Mouse (Mus musculus): ENCODE data around the gene Fscn2. TPM values are rescaled to one million over a fixed set of nuclear protein-coding genes. Genes with fewer than 3 reads are reported as not detected.

Fscn2 gene
- polyA plus RNA-seq, 1 experiment from 2014 or later, result 0.57 TPM

DNA sequence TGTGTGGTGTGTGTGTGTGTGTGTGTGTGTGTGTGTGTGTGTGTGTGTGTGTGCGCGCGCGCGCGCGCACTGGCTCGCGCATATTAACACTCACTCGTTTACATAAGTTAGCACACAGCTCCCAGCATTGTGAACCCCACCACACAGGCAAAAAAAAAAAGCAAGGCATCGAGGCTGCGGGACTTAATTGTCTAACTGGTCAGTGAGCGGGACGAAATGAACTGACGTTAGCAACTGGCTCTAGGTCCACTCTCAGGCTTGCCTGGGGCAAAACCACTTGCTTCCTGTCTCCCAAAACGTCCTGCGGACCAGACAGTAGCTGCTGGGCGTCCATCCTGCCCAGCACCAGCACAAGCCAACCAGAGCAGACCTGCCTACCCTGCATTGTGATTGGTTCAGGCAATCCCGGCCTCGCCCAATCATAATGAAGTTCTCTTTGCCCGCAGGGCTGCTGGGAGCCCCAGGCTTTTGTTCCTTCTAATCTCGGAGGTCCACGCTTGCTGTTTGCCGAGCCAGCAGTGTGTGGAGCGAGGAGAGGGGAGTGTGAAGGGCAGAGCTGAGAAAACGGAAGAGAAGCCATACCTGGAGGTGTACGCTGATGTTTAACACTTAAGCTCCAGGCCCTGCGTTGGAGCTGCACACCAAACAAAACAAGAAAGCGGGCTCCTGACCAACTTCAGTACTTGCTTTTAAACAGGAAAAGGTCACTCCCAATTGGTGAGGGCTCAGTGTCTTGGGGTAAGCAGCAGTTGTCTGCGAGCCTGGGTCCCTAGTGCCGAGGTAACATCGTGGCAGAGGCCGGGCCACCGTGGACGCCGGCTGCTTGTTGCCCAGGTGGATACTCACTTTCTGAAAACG lies 45.3 kb upstream of the Fscn2 start:
- ATAC-seq (ENCODE audit: insufficient read depth) (peak; percentile 95), DNase-seq (peak; percentile 97)
- no peak for TF ChIP-seq CTCF (IDR thresholded peaks at IDR 0.05; ENCODE audit: low read depth)
- peak overlapping the region; percentile 59 for H3K4me3 ChIP-seq (ENCODE audit: low read depth, low read length)
- H3K36me3 ChIP-seq (ENCODE audit: insufficient read depth), result no peaks in the 10 kb centered on the region
- H3K9me3 ChIP-seq (ENCODE audit: low read depth, low read length), result no peaks in the 10 kb centered on the region
- 3% methylated on average over 37 of the region's 37 CpGs for WGBS
- peak overlapping the region; percentile 83 for H3K9ac ChIP-seq
- no peaks in the 10 kb centered on the region for H3K27me3 ChIP-seq (ENCODE audit: insufficient read depth, low read length)
- peak overlapping the region; percentile 99 for H3K27ac ChIP-seq (ENCODE audit: low read depth)
- peaks cover 28% of the 10 kb centered on the region for H3K4me1 ChIP-seq (ENCODE audit: insufficient read depth)
- peak overlapping the region; percentile 89 for H3K4me2 ChIP-seq

GRCm38 (mm10) chr11:120316690-120317254 lies 44.6 kb upstream of the Fscn2 start:
- Histone ChIP-seq H3K4me1 (ENCODE audit: insufficient read depth) (peaks cover 22% of the 10 kb centered on the region), H3K36me3 (ENCODE audit: insufficient read depth) (no peaks in the 10 kb centered on the region), H3K27me3 (ENCODE audit: insufficient read depth, low read length) (no peaks in the 10 kb centered on the region), H3K27ac (ENCODE audit: low read depth) (peak overlapping the region; percentile 99), H3K4me2 (peak overlapping the region; percentile 89), H3K4me3 (ENCODE audit: low read depth, low read length) (peak overlapping the region; percentile 59), H3K9ac (peak overlapping the region; percentile 83), H3K9me3 (ENCODE audit: low read depth, low read length) (no peaks in the 10 kb centered on the region)
- no peak; the same call in 1 of the 2 replicates for TF ChIP-seq CTCF (IDR thresholded peaks at IDR 0.05; ENCODE audit: low read depth)
- WGBS, result 16% methylated on average over 13 of the region's 13 CpGs
- DNase-seq, result peak; percentile 57
- ATAC-seq (ENCODE audit: insufficient read depth), result peak; percentile 28; the same call in 1 of the 2 replicates

- Histone ChIP-seq H3K9ac (peak overlapping the region; percentile 83), H3K4me1 (ENCODE audit: insufficient read depth) (peaks cover 19% of the 10 kb centered on the region), H3K4me3 (ENCODE audit: low read depth, low read length) (peak overlapping the region; percentile 59; the same call in 1 of the 2 replicates), H3K9me3 (ENCODE audit: low read depth, low read length) (no peaks in the 10 kb centered on the region), H3K27ac (ENCODE audit: low read depth) (peak overlapping the region; percentile 99), H3K27me3 (ENCODE audit: insufficient read depth, low read length) (no peaks in the 10 kb centered on the region), H3K4me2 (peak overlapping the region; percentile 89), H3K36me3 (ENCODE audit: insufficient read depth) (no peaks in the 10 kb centered on the region)
- no peak for TF ChIP-seq CTCF (IDR thresholded peaks at IDR 0.05; ENCODE audit: low read depth)
- DNase-seq (no peak), ATAC-seq (ENCODE audit: insufficient read depth) (no peak)
- 56% methylated on average over 7 of the region's 7 CpGs for WGBS
Observed at GRCm38 (mm10) chr11:120317456-120317855, 43.9 kb upstream of the Fscn2 start.

GRCm38 (mm10) chr11:120319310-120319709 lies 42.0 kb upstream of the Fscn2 start:
- 80% methylated on average over 5 of the region's 5 CpGs for WGBS
- Histone ChIP-seq H3K27me3 (ENCODE audit: insufficient read depth, low read length) (no peaks in the 10 kb centered on the region), H3K4me3 (ENCODE audit: low read depth, low read length) (no peak overlapping the region), H3K9ac (no peak overlapping the region), H3K36me3 (ENCODE audit: insufficient read depth) (no peaks in the 10 kb centered on the region), H3K27ac (ENCODE audit: low read depth) (no peak overlapping the region), H3K4me2 (no peak overlapping the region), H3K4me1 (ENCODE audit: insufficient read depth) (peaks cover 19% of the 10 kb centered on the region), H3K9me3 (ENCODE audit: low read depth, low read length) (no peaks in the 10 kb centered on the region)
- ATAC-seq (ENCODE audit: insufficient read depth), result no peak
- no peak for TF ChIP-seq CTCF (IDR thresholded peaks at IDR 0.05; ENCODE audit: low read depth)
- no peak for DNase-seq

GRCm38 (mm10) chr11:120320156-120320555 lies 41.2 kb upstream of the Fscn2 start:
- no peak for TF ChIP-seq CTCF (IDR thresholded peaks at IDR 0.05; ENCODE audit: low read depth)
- 91% methylated on average over 10 of the region's 10 CpGs for WGBS
- DNase-seq, result no peak
- Histone ChIP-seq H3K27me3 (ENCODE audit: insufficient read depth, low read length) (no peaks in the 10 kb centered on the region), H3K27ac (ENCODE audit: low read depth) (no peak overlapping the region), H3K4me3 (ENCODE audit: low read depth, low read length) (no peak overlapping the region), H3K9ac (no peak overlapping the region), H3K4me1 (ENCODE audit: insufficient read depth) (peaks cover 11% of the 10 kb centered on the region), H3K36me3 (ENCODE audit: insufficient read depth) (no peaks in the 10 kb centered on the region), H3K9me3 (ENCODE audit: low read depth, low read length) (no peaks in the 10 kb centered on the region), H3K4me2 (no peak overlapping the region)
- ATAC-seq (ENCODE audit: insufficient read depth), result no peak

- Histone ChIP-seq H3K9me3 (ENCODE audit: low read depth, low read length) (no peaks in the 10 kb centered on the region), H3K9ac (no peak overlapping the region), H3K27me3 (ENCODE audit: insufficient read depth, low read length) (no peaks in the 10 kb centered on the region), H3K4me2 (no peak overlapping the region), H3K36me3 (ENCODE audit: insufficient read depth) (no peaks in the 10 kb centered on the region), H3K27ac (ENCODE audit: low read depth) (no peak overlapping the region), H3K4me1 (ENCODE audit: insufficient read depth) (no peaks in the 10 kb centered on the region), H3K4me3 (ENCODE audit: low read depth, low read length) (no peak overlapping the region)
- no peak for ATAC-seq (ENCODE audit: insufficient read depth)
- no peak for TF ChIP-seq CTCF (IDR thresholded peaks at IDR 0.05; ENCODE audit: low read depth)
- WGBS, result 71% methylated on average over 6 of the region's 6 CpGs
- no peak for DNase-seq
Observed at GRCm38 (mm10) chr11:120335431-120336021, 25.8 kb upstream of the Fscn2 start.

DNA sequence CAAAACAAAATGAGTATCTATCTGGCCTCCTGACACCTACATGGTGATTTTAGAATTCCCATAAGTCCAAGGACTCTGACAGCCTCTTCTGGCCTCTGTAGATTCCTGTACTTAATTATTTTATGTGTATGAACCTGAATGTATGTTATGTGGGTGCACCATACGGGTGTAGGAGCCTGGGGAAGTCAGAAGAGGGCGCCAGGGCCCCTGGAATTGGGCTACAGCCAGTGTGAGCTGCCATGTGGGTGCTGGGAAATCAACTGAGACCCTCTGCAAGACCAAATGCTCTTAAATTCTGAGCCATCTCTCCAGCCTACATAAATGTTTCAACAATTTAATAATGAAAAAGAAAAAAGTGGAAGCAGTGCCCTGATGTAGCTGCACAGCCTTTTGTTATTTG lies 23.9 kb upstream of the Fscn2 start:
- ATAC-seq (ENCODE audit: insufficient read depth) (no peak), DNase-seq (no peak)
- TF ChIP-seq CTCF (IDR thresholded peaks at IDR 0.05; ENCODE audit: low read depth), result no peak
- 20% methylated on average over 2 of the region's 2 CpGs for WGBS
- no peaks in the 10 kb centered on the region for H3K27me3 ChIP-seq (ENCODE audit: insufficient read depth, low read length)
- no peak overlapping the region for H3K4me3 ChIP-seq (ENCODE audit: low read depth, low read length)
- no peaks in the 10 kb centered on the region for H3K4me1 ChIP-seq (ENCODE audit: insufficient read depth)
- no peak overlapping the region for H3K27ac ChIP-seq (ENCODE audit: low read depth)
- H3K9me3 ChIP-seq (ENCODE audit: low read depth, low read length), result no peaks in the 10 kb centered on the region
- no peak overlapping the region for H3K4me2 ChIP-seq
- no peaks in the 10 kb centered on the region for H3K36me3 ChIP-seq (ENCODE audit: insufficient read depth)
- H3K9ac ChIP-seq, result no peak overlapping the region

Measured in lung, embryonic 14.5 days (tissue).